Mouse (Mus musculus) layer of hippocampus, adult 2 months (tissue): ENCODE data around the gene Cd33. TPM values are rescaled to one million over a fixed set of nuclear protein-coding genes. Genes with fewer than 3 reads are reported as not detected.

Source experiments
- DNase-seq, 2 experiments: peaks; one replicate each; pipeline ENCODE4 v3.0.0; 2022; ENCODE audit warnings: low spot score in 2 of 2
- H3K27ac ChIP-seq: fragments of 200-600 bp; 2 replicates; pipeline ENCODE4 v1.8.1; 2022
- H3K4me3 ChIP-seq: fragments of 200-600 bp; 2 replicates; pipeline ENCODE4 v1.8.1; 2022; ENCODE audit warnings: mild to moderate bottlenecking
- CTCF ChIP-seq: fragments of 200-600 bp; conservative IDR thresholded peaks from 2 replicates; pipeline ENCODE4 v1.8.1; 2022; ENCODE audit warnings: antibody characterized with exemption, mild to moderate bottlenecking, moderate library complexity
- total RNA-seq, 2 experiments: library from RNA; stranded (reverse); gene quantifications; 2 replicates each; pipeline ENCODE4 v1.2.3; 2021

Gene Cd33
- total RNA-seq, 2 experiments from 2014 or later = 3.5 to 5.7 TPM

- no peak for TF ChIP-seq CTCF
These were observed 53.4 kb downstream of the Cd33 start for GRCm38 (mm10) chr7:43490861-43491260.

GRCm38 (mm10) chr7:43490182-43490584 is 54.0 kb downstream of the Cd33 start:
- peak; percentile 75 to 78 for DNase-seq
- H3K27ac ChIP-seq = peak overlapping the region; percentile 95
- no peak for TF ChIP-seq CTCF

More at GRCm38 (mm10) chr7:43490861-43491260, 53.4 kb downstream of the Cd33 start:
- no peak for DNase-seq
- H3K27ac ChIP-seq = no peak overlapping the region; the same call in 1 of the 2 replicates
- H3K4me3 ChIP-seq = no peak overlapping the region

DNA sequence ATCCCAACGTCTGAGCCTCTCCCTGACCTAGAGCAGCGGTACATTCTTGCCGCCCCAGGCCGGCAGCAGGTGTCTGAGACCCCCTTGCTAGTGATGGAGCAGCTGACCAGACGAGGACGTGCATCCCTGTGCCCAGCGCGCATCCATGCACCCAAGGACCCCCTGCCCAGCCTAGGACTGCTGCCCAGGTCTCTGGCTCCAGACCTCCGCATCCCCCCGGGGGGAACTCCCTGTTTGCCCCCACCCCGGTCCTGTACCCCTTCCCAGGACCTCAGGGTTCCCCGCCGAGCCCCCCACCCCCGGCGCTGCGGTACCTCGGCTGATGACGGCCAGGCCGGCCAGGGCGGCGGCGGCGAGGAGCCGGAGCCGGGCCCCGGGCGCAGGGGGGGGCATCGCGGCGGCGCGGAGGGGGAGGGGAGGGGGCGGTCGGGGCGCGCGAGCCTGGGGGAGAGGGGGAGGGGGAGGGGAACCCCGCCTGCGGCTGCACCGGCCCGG is 54.5 kb downstream of the Cd33 start, which contains the start of gene Iglon5:
Iglon5 (minus strand) TSS at position 445 of the 495 bp plus-strand sequence.
- DNase-seq = no peak
- TF ChIP-seq CTCF = no peak
- Histone ChIP-seq H3K27ac (peak within 1 kb of the TSS; percentile 95), H3K4me3 (peak within 1 kb of the TSS; percentile 75)

More at GRCm38 (mm10) chr7:43490182-43490584, 54.0 kb downstream of the Cd33 start:
- H3K4me3 ChIP-seq = peak overlapping the region; percentile 75

- DNase-seq = no peak
- Histone ChIP-seq H3K4me3 (peak overlapping the region; percentile 75), H3K27ac (peak overlapping the region; percentile 95)
- TF ChIP-seq CTCF = no peak
These were observed 55.6 kb downstream of the Cd33 start for GRCm38 (mm10) chr7:43488646-43489045.

DNA sequence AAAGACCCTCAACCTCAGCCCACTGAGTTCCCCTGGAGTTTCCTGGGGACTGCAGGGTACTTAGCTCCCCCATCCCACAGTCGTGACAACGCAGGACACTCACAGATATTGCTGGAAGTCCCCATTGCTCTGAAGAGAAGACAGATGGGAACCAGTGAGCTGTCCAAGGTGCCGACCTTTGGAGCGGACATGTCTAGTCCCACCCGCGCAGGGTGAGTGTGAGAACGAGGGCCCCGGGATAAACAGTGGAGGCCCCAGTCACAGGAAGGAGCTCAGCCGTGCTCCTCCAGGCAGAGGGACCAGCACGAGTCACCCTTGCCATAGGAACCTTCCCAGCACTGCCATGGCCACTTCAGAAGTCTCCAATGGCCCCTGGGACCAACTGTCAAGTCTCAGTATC is 61.0 kb downstream of the Cd33 start:
- Histone ChIP-seq H3K27ac (no peak overlapping the region), H3K4me3 (no peak overlapping the region)
- DNase-seq = no peak
- TF ChIP-seq CTCF = no peak

- Histone ChIP-seq H3K27ac (peak overlapping the region; percentile 0; the same call in 1 of the 2 replicates), H3K4me3 (no peak overlapping the region)
- TF ChIP-seq CTCF = no peak
- no peak for DNase-seq
These were observed 62.0 kb downstream of the Cd33 start for GRCm38 (mm10) chr7:43482090-43482716.

DNA sequence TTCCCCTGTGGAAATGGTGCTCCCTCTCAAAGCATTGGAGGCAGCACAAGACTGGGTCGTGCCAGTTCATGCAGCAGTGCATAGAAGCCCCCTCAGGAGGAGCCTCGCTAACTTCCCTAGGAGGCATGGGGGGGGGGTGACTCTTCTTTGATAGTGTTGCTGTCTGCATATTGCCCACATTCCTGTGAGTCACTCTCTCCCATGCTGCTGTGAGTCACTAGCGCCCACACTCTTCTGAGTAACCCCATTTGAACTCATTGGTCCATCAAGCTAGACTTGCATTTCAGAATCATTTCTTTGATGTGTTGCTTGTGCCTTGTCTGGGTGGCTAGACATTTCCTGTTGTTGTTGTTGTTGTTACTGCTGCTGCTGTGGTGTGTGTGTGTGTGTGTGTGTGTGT is 63.0 kb downstream of the Cd33 start:
- H3K4me3 ChIP-seq = no peak overlapping the region
- peak; percentile 65 to 76 for DNase-seq
- H3K27ac ChIP-seq = peak overlapping the region; percentile 64
- TF ChIP-seq CTCF = no peak

DNA sequence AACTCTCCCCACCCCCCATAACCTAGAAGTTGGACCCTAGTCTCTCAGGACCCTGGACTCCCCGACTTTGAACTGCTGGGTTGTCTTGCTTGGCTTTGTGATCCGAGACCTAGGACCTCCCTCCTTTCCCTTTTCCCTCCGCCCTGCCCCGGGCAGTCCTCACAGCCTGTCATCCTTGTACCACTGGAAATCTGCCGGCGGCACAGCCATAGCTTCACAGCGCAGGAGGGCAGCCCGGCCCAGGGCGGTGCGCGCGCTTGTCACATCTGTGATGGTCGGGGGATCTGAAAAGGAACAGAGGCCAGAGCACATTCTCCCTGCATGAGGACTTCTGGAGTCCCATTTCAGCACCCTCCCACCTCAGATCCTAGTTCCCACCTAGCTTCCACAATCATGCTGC is 67.9 kb downstream of the Cd33 start:
- no peak overlapping the region for H3K27ac ChIP-seq
- no peak for TF ChIP-seq CTCF
- no peak for DNase-seq
- no peak overlapping the region for H3K4me3 ChIP-seq

DNA sequence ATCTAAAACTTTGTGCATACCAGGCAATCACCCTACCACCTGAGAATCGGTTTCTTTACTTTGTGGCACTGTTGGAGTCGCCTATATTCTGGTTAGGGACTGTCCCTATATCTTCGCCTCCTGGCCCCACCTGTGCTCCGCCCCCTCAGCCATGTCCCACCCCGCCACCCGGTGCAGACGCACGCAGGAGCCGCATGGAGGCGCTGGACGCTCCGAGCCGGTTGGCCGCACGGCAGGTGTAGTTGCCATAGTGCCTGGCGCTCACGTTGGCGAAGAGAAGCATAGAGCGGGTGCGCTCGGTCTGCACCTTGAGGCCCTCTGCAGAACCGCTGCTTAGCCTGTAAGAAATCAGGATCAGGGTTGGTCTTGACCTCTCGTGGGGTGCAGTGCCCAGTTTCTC is 68.5 kb downstream of the Cd33 start:
- Histone ChIP-seq H3K27ac (no peak overlapping the region), H3K4me3 (no peak overlapping the region)
- TF ChIP-seq CTCF = 0 out of 2 replicates have a peak, but pooled peaks have one; percentile 12
- DNase-seq = no peak

Other genes with a start within 250 kb of the Cd33 start
- gene Zfp715, start 231.1 kb downstream of the Cd33 start, total RNA-seq = 10 to 100 TPM; 23.1 to 23.5 TPM
- gene Siglecf, start 193.1 kb downstream of the Cd33 start, total RNA-seq = under 1 TPM; 0.49 to 0.72 TPM
- gene Siglecg, start 136.2 kb downstream of the Cd33 start, total RNA-seq = not detected
- not detected for gene Lim2, start 116.8 kb downstream of the Cd33 start, total RNA-seq
- not detected for gene Nkg7, start 107.4 kb downstream of the Cd33 start, total RNA-seq
- not detected for gene Cldnd2, start 103.6 kb downstream of the Cd33 start, total RNA-seq
- gene Etfb, start 100.3 kb downstream of the Cd33 start, total RNA-seq = 10 to 100 TPM; 72.9 to 76.6 TPM
- under 1 TPM in 1 of 2 experiments, not detected in 1; 0.90 TPM for gene Gm45233, start 100.3 kb downstream of the Cd33 start, total RNA-seq
- gene Vsig10l, start 81.3 kb downstream of the Cd33 start, total RNA-seq = 1 to 10 TPM; 1.5 to 2.2 TPM
- 10 to 100 TPM; 24.8 TPM for gene Iglon5, start 54.4 kb downstream of the Cd33 start, total RNA-seq
- gene 4931406B18Rik, start 38.5 kb downstream of the Cd33 start, total RNA-seq = not detected
- 1 to 10 TPM; 4.4 to 4.9 TPM for gene Zfp658, start 17.8 kb upstream of the Cd33 start, total RNA-seq
- 10 to 100 TPM; 19.5 to 19.8 TPM for gene Zfp719, start 35.2 kb upstream of the Cd33 start, total RNA-seq
- under 1 TPM in 1 of 2 experiments, not detected in 1; 0.27 TPM for gene Zfp819, start 62.7 kb upstream of the Cd33 start, total RNA-seq
- not detected for gene Ceacam18, start 90.3 kb upstream of the Cd33 start, total RNA-seq
- 1 to 10 TPM in 1 of 2 experiments, under 1 TPM in 1; 0.97 to 1.3 TPM for gene Siglece, start 115.7 kb upstream of the Cd33 start, total RNA-seq
- gene Ctu1, start 127.6 kb upstream of the Cd33 start, total RNA-seq = 10 to 100 TPM; 10.9 to 11.1 TPM
- not detected for gene Klk14, start 146.0 kb upstream of the Cd33 start, total RNA-seq
- not detected for gene Klk13, start 168.1 kb upstream of the Cd33 start, total RNA-seq
- not detected for gene Klk12, start 224.5 kb upstream of the Cd33 start, total RNA-seq
- not detected for gene Klk11, start 230.2 kb upstream of the Cd33 start, total RNA-seq
- gene Klk10, start 236.6 kb upstream of the Cd33 start, total RNA-seq = 1 to 10 TPM; 1.5 to 1.7 TPM
- gene Klk9, start 247.5 kb upstream of the Cd33 start, total RNA-seq = not detected